Mouse (Mus musculus): ENCODE data around the gene Kat5. TPM values are rescaled to one million over a fixed set of nuclear protein-coding genes. Genes with fewer than 3 reads are reported as not detected.

Gene Kat5
- polyA plus RNA-seq, 1 experiment from 2014 or later = 72.7 TPM

- peak overlapping the region; percentile 78 for H3K9ac ChIP-seq
- peak overlapping the region; percentile 75 for H3K4me3 ChIP-seq
- peaks cover 17% of the 10 kb centered on the region for H3K4me1 ChIP-seq
- H3K4me2 ChIP-seq = peak overlapping the region; percentile 91
- peak overlapping the region; percentile 84; the same call in 1 of the 2 replicates for H3K27ac ChIP-seq
- peaks cover 43% of the 10 kb centered on the region for H3K27me3 ChIP-seq
- ATAC-seq = peak; percentile 49; the same call in 1 of the 2 replicates
- 0 out of 2 replicates have a peak, but pooled peaks cover 8% of the 10 kb centered on the region for H3K36me3 ChIP-seq (ENCODE audit: poor library complexity, severe bottlenecking)
- 2% methylated on average over 26 of the region's 26 CpGs for WGBS
- H3K9me3 ChIP-seq (replicated peaks) = no peaks in the 10 kb centered on the region
Measured at GRCm38 (mm10) chr19:5567180-5567533, 42.9 kb downstream of the Kat5 start.

- H3K4me3 ChIP-seq = no peak overlapping the region
- H3K9me3 ChIP-seq (replicated peaks) = no peaks in the 10 kb centered on the region
- H3K27me3 ChIP-seq = peaks cover 51% of the 10 kb centered on the region
- WGBS = 57% methylated on average over 5 of the region's 5 CpGs
- H3K4me2 ChIP-seq = no peak overlapping the region
- no peak overlapping the region for H3K9ac ChIP-seq
- H3K36me3 ChIP-seq (ENCODE audit: poor library complexity, severe bottlenecking) = 0 out of 2 replicates have a peak, but pooled peaks cover 8% of the 10 kb centered on the region
- no peak overlapping the region for H3K27ac ChIP-seq
- ATAC-seq = no peak
- H3K4me1 ChIP-seq = peaks cover 17% of the 10 kb centered on the region
Measured at GRCm38 (mm10) chr19:5566316-5566715, 43.7 kb downstream of the Kat5 start.

- Histone ChIP-seq H3K4me3 (no peak overlapping the region), H3K27ac (no peak overlapping the region), H3K36me3 (ENCODE audit: poor library complexity, severe bottlenecking) (no peaks in the 10 kb centered on the region), H3K4me1 (peaks cover 21% of the 10 kb centered on the region), H3K9me3 (replicated peaks) (no peaks in the 10 kb centered on the region), H3K9ac (no peak overlapping the region), H3K27me3 (peaks cover 86% of the 10 kb centered on the region), H3K4me2 (no peak overlapping the region)
- ATAC-seq = no peak
- WGBS = 90% methylated on average over 10 of the region's 10 CpGs
Measured at GRCm38 (mm10) chr19:5562776-5563175, 47.3 kb downstream of the Kat5 start.

GRCm38 (mm10) chr19:5561886-5562285 lies 48.2 kb downstream of the Kat5 start:
- Histone ChIP-seq H3K9me3 (replicated peaks) (no peaks in the 10 kb centered on the region), H3K27me3 (peaks cover 94% of the 10 kb centered on the region), H3K27ac (no peak overlapping the region), H3K4me3 (no peak overlapping the region), H3K9ac (no peak overlapping the region), H3K36me3 (ENCODE audit: poor library complexity, severe bottlenecking) (no peaks in the 10 kb centered on the region), H3K4me1 (peaks cover 16% of the 10 kb centered on the region), H3K4me2 (no peak overlapping the region)
- ATAC-seq = no peak
- 68% methylated on average over 3 of the region's 3 CpGs for WGBS

GRCm38 (mm10) chr19:5561252-5561790 lies 48.7 kb downstream of the Kat5 start:
- ATAC-seq = no peak
- H3K4me1 ChIP-seq = peaks cover 14% of the 10 kb centered on the region
- H3K4me3 ChIP-seq = no peak overlapping the region
- H3K9ac ChIP-seq = no peak overlapping the region
- WGBS = 17% methylated on average over 10 of the region's 10 CpGs
- peak overlapping the region; percentile 58; the same call in 1 of the 2 replicates for H3K4me2 ChIP-seq
- no peaks in the 10 kb centered on the region for H3K36me3 ChIP-seq (ENCODE audit: poor library complexity, severe bottlenecking)
- no peak overlapping the region for H3K27ac ChIP-seq
- H3K9me3 ChIP-seq (replicated peaks) = no peaks in the 10 kb centered on the region
- peaks cover 94% of the 10 kb centered on the region for H3K27me3 ChIP-seq

- no peak for ATAC-seq
- H3K36me3 ChIP-seq (ENCODE audit: poor library complexity, severe bottlenecking) = no peaks in the 10 kb centered on the region
- H3K27me3 ChIP-seq = peaks cover 94% of the 10 kb centered on the region
- peak within 1 kb of the TSS; percentile 35 for H3K4me3 ChIP-seq
- WGBS = 1% methylated on average over 57 of the region's 57 CpGs
- peaks cover 14% of the 10 kb centered on the region for H3K4me1 ChIP-seq
- H3K9me3 ChIP-seq (replicated peaks) = no peaks in the 10 kb centered on the region
- H3K9ac ChIP-seq = peak within 1 kb of the TSS; percentile 45; the same call in 1 of the 2 replicates
- H3K27ac ChIP-seq = no peak within 1 kb of the TSS
- H3K4me2 ChIP-seq = peak within 1 kb of the TSS; percentile 58
Measured at GRCm38 (mm10) chr19:5560457-5561041, 49.5 kb downstream of the Kat5 start, which contains the start of gene Ovol1. Ovol1 (minus strand) TSS chr19:5560646.

- H3K27me3 ChIP-seq = peaks cover 94% of the 10 kb centered on the region
- peak overlapping the region; percentile 45; the same call in 1 of the 2 replicates for H3K9ac ChIP-seq
- ATAC-seq = no peak
- peak overlapping the region; percentile 35 for H3K4me3 ChIP-seq
- peaks cover 14% of the 10 kb centered on the region for H3K4me1 ChIP-seq
- under 1% methylated on average over 69 of the region's 69 CpGs for WGBS
- H3K36me3 ChIP-seq (ENCODE audit: poor library complexity, severe bottlenecking) = no peaks in the 10 kb centered on the region
- H3K27ac ChIP-seq = no peak overlapping the region
- no peaks in the 10 kb centered on the region for H3K9me3 ChIP-seq (replicated peaks)
- peak overlapping the region; percentile 58 for H3K4me2 ChIP-seq
Measured at GRCm38 (mm10) chr19:5559631-5560456, 50.2 kb downstream of the Kat5 start.

GRCm38 (mm10) chr19:5559229-5559628 lies 50.8 kb downstream of the Kat5 start:
- 17% methylated on average over 7 of the region's 8 CpGs for WGBS
- Histone ChIP-seq H3K4me1 (peaks cover 14% of the 10 kb centered on the region), H3K9ac (no peak overlapping the region), H3K36me3 (ENCODE audit: poor library complexity, severe bottlenecking) (no peaks in the 10 kb centered on the region), H3K9me3 (replicated peaks) (no peaks in the 10 kb centered on the region), H3K4me2 (no peak overlapping the region), H3K27me3 (peaks cover 93% of the 10 kb centered on the region), H3K4me3 (0 out of 2 replicates have a peak overlapping the region, but pooled peaks have one; percentile 4), H3K27ac (no peak overlapping the region)
- no peak for ATAC-seq

GRCm38 (mm10) chr19:5558770-5559169 lies 51.3 kb downstream of the Kat5 start:
- no peaks in the 10 kb centered on the region for H3K36me3 ChIP-seq (ENCODE audit: poor library complexity, severe bottlenecking)
- H3K27ac ChIP-seq = no peak overlapping the region
- WGBS = 63% methylated on average over 8 of the region's 8 CpGs
- no peak for ATAC-seq
- peaks cover 14% of the 10 kb centered on the region for H3K4me1 ChIP-seq
- H3K4me2 ChIP-seq = no peak overlapping the region
- H3K9ac ChIP-seq = no peak overlapping the region
- H3K27me3 ChIP-seq = peaks cover 93% of the 10 kb centered on the region
- 0 out of 2 replicates have a peak overlapping the region, but pooled peaks have one; percentile 4 for H3K4me3 ChIP-seq
- H3K9me3 ChIP-seq (replicated peaks) = no peaks in the 10 kb centered on the region

- 50% methylated on average over 7 of the region's 7 CpGs for WGBS
- Histone ChIP-seq H3K27ac (no peak overlapping the region), H3K36me3 (ENCODE audit: poor library complexity, severe bottlenecking) (no peaks in the 10 kb centered on the region), H3K4me1 (peaks cover 14% of the 10 kb centered on the region), H3K4me2 (no peak overlapping the region), H3K4me3 (no peak overlapping the region), H3K9me3 (replicated peaks) (no peaks in the 10 kb centered on the region), H3K9ac (no peak overlapping the region), H3K27me3 (peaks cover 87% of the 10 kb centered on the region)
- no peak for ATAC-seq
Measured at GRCm38 (mm10) chr19:5558169-5558568, 51.9 kb downstream of the Kat5 start.

GRCm38 (mm10) chr19:5554212-5554611 lies 55.8 kb downstream of the Kat5 start:
- H3K27me3 ChIP-seq = peaks cover 47% of the 10 kb centered on the region
- WGBS = 77% methylated on average over 14 of the region's 14 CpGs

GRCm38 (mm10) chr19:5553802-5554201 lies 56.2 kb downstream of the Kat5 start:
- Histone ChIP-seq H3K4me2 (no peak overlapping the region), H3K36me3 (ENCODE audit: poor library complexity, severe bottlenecking) (no peaks in the 10 kb centered on the region), H3K9me3 (replicated peaks) (no peaks in the 10 kb centered on the region), H3K4me3 (no peak overlapping the region), H3K27ac (no peak overlapping the region), H3K9ac (no peak overlapping the region; the same call in 1 of the 2 replicates), H3K4me1 (no peaks in the 10 kb centered on the region), H3K27me3 (peaks cover 43% of the 10 kb centered on the region)
- WGBS = 46% methylated on average over 8 of the region's 8 CpGs
- no peak for ATAC-seq

More at GRCm38 (mm10) chr19:5554212-5554611, 55.8 kb downstream of the Kat5 start:
- Histone ChIP-seq H3K9ac (no peak overlapping the region), H3K4me3 (no peak overlapping the region), H3K27ac (no peak overlapping the region), H3K4me2 (no peak overlapping the region), H3K9me3 (replicated peaks) (no peaks in the 10 kb centered on the region), H3K4me1 (no peaks in the 10 kb centered on the region), H3K36me3 (ENCODE audit: poor library complexity, severe bottlenecking) (no peaks in the 10 kb centered on the region)
- ATAC-seq = no peak
